Mouse (Mus musculus): ENCODE measurements around the gene Rab3a. TPM values are rescaled to one million over a fixed set of nuclear protein-coding genes. Genes with fewer than 3 reads are reported as not detected.

Rab3a gene
- polyA plus RNA-seq, 1 experiment from 2014 or later: 27.7 TPM

Small RNA genes lying within 50 kb of the gene (microRNA-seq; reads per million reads assigned to microRNA genes)
- 0.51 reads per million for gene Mir7240

Other genes with a start within 250 kb of the Rab3a start
- 130 and 136 TPM in 2 replicates for gene Rex1bd, start 247.9 kb upstream of the Rab3a start, polyA plus RNA-seq (2014; fragmentation: Nextera tagmentation; extraction: Ambion mirVana)
- gene Uba52, start 243.9 kb upstream of the Rab3a start, polyA plus RNA-seq (2014; fragmentation: Nextera tagmentation; extraction: Ambion mirVana): 1,195 and 1,247 TPM in 2 replicates
- gene Fkbp8, start 227.0 kb upstream of the Rab3a start, polyA plus RNA-seq (2014; fragmentation: Nextera tagmentation; extraction: Ambion mirVana): 271 and 278 TPM in 2 replicates
- gene Kxd1, start 226.7 kb upstream of the Rab3a start, polyA plus RNA-seq (2014; fragmentation: Nextera tagmentation; extraction: Ambion mirVana): 71.1 and 77.6 TPM in 2 replicates
- gene Ell, start 215.2 kb upstream of the Rab3a start, polyA plus RNA-seq (2014; fragmentation: Nextera tagmentation; extraction: Ambion mirVana): 16.6 and 18.5 TPM in 2 replicates
- 86.8 and 106 TPM in 2 replicates for gene Isyna1, start 160.3 kb upstream of the Rab3a start, polyA plus RNA-seq (2014; fragmentation: Nextera tagmentation; extraction: Ambion mirVana)
- 124 and 125 TPM in 2 replicates for gene Ssbp4, start 145.8 kb upstream of the Rab3a start, polyA plus RNA-seq (2014; fragmentation: Nextera tagmentation; extraction: Ambion mirVana)
- gene Lrrc25, start 138.5 kb upstream of the Rab3a start, polyA plus RNA-seq (2014; fragmentation: Nextera tagmentation; extraction: Ambion mirVana): 1.2 and 2.0 TPM in 2 replicates
- 0.55 and 1.1 TPM in 2 replicates for gene Gdf15, start 122.2 kb upstream of the Rab3a start, polyA plus RNA-seq (2014; fragmentation: Nextera tagmentation; extraction: Ambion mirVana)
- 65.5 and 65.9 TPM in 2 replicates for gene Pgpep1, start 94.3 kb upstream of the Rab3a start, polyA plus RNA-seq (2014; fragmentation: Nextera tagmentation; extraction: Ambion mirVana)
- gene Lsm4, start 81.4 kb upstream of the Rab3a start, polyA plus RNA-seq (2014; fragmentation: Nextera tagmentation; extraction: Ambion mirVana): 290 and 307 TPM in 2 replicates
- 94.0 and 114 TPM in 2 replicates for gene Jund, start 55.7 kb upstream of the Rab3a start, polyA plus RNA-seq (2014; fragmentation: Nextera tagmentation; extraction: Ambion mirVana)
- 0.05 TPM in 2 replicates for gene Iqcn, start 51.2 kb upstream of the Rab3a start, polyA plus RNA-seq (2014; fragmentation: Nextera tagmentation; extraction: Ambion mirVana)
- 0.67 and 0.88 TPM in 2 replicates for gene Gm3336, start 36.1 kb upstream of the Rab3a start, polyA plus RNA-seq (2014; fragmentation: Nextera tagmentation; extraction: Ambion mirVana)
- gene Pde4c, start 31.0 kb upstream of the Rab3a start, polyA plus RNA-seq (2014; fragmentation: Nextera tagmentation; extraction: Ambion mirVana): 0.39 and 0.42 TPM in 2 replicates
- 58.6 and 59.9 TPM in 2 replicates for gene Mpv17l2, start 6.3 kb downstream of the Rab3a start, polyA plus RNA-seq (2014; fragmentation: Nextera tagmentation; extraction: Ambion mirVana)
- 40.7 and 47.3 TPM in 2 replicates for gene Pik3r2, start 22.0 kb downstream of the Rab3a start, polyA plus RNA-seq (2014; fragmentation: Nextera tagmentation; extraction: Ambion mirVana)
- 13.1 and 16.7 TPM in 2 replicates for gene Mast3, start 50.4 kb downstream of the Rab3a start, polyA plus RNA-seq (2014; fragmentation: Nextera tagmentation; extraction: Ambion mirVana)
- gene Il12rb1, start 53.8 kb downstream of the Rab3a start, polyA plus RNA-seq (2014; fragmentation: Nextera tagmentation; extraction: Ambion mirVana): 0.24 and 0.35 TPM in 2 replicates
- gene Arrdc2, start 85.0 kb downstream of the Rab3a start, polyA plus RNA-seq (2014; fragmentation: Nextera tagmentation; extraction: Ambion mirVana): 7.3 and 7.9 TPM in 2 replicates
- 1.6 and 2.1 TPM in 2 replicates for gene Kcnn1, start 108.6 kb downstream of the Rab3a start, polyA plus RNA-seq (2014; fragmentation: Nextera tagmentation; extraction: Ambion mirVana)
- 97.3 and 105 TPM in 2 replicates for gene Ccdc124, start 119.3 kb downstream of the Rab3a start, polyA plus RNA-seq (2014; fragmentation: Nextera tagmentation; extraction: Ambion mirVana)
- 0.32 and 0.45 TPM in 2 replicates for gene Slc5a5, start 138.1 kb downstream of the Rab3a start, polyA plus RNA-seq (2014; fragmentation: Nextera tagmentation; extraction: Ambion mirVana)
- 6,009 and 6,086 TPM in 2 replicates for gene Rpl18a, start 142.7 kb downstream of the Rab3a start, polyA plus RNA-seq (2014; fragmentation: Nextera tagmentation; extraction: Ambion mirVana)
- 43.8 and 44.7 TPM in 2 replicates for gene Map1s, start 151.3 kb downstream of the Rab3a start, polyA plus RNA-seq (2014; fragmentation: Nextera tagmentation; extraction: Ambion mirVana)